Mouse (Mus musculus) liver, postnatal 0 days (tissue): Measurements from ENCODE around the gene Irf2bpl. TPM values are rescaled to one million over a fixed set of nuclear protein-coding genes. Genes with fewer than 3 reads are reported as not detected.

ENCODE experiments used
- ATAC-seq: fragments of 200-750 bp; cut with Nextera tagmentation; 2 replicates; pipeline ENCODE4 v1.8.0; 2017; ENCODE audit warnings: mild to moderate bottlenecking, moderate library complexity
- DNase-seq: peaks from one replicate; pipeline ENCODE4 v3.0.0-alpha.2; 2016
- H3K27ac ChIP-seq: fragments of 300-500 bp; sonication (generic); 2 replicates; pipeline ENCODE4 v1.5.1; 2014; ENCODE audit warnings: antibody characterized with exemption, moderate library complexity, mild to moderate bottlenecking, low read depth
- H3K27me3 ChIP-seq: fragments of 300-500 bp; sonication (generic); 2 replicates; pipeline ENCODE4 v1.6.1; 2014; ENCODE audit warnings: low read length, control low read depth, mixed read lengths; ENCODE audit not compliant: insufficient read depth
- H3K36me3 ChIP-seq: fragments of 300-500 bp; sonication (generic); replicated peaks from 2 replicates; pipeline ENCODE4 v1.6.1; 2014; ENCODE audit warnings: mild to moderate bottlenecking, control low read depth, low read length, moderate library complexity, mixed read lengths; ENCODE audit not compliant: insufficient read depth
- H3K4me1 ChIP-seq: fragments of 300-500 bp; sonication (generic); 2 replicates; pipeline ENCODE4 v1.6.1; 2014; ENCODE audit warnings: antibody characterized with exemption, mild to moderate bottlenecking, control low read depth; ENCODE audit not compliant: insufficient read depth
- H3K4me2 ChIP-seq: fragments of 300-500 bp; sonication (generic); 2 replicates; pipeline ENCODE4 v1.6.1; 2014; ENCODE audit warnings: low read depth, mild to moderate bottlenecking, low read length, moderate library complexity, mixed read lengths
- H3K4me3 ChIP-seq: fragments of 300-500 bp; sonication (generic); 2 replicates; pipeline ENCODE4 v1.5.1; 2014; ENCODE audit warnings: low read depth, low read length
- H3K9ac ChIP-seq: fragments of 300-500 bp; sonication (generic); replicated peaks from 2 replicates; pipeline ENCODE4 v1.6.1; 2014; ENCODE audit warnings: mild to moderate bottlenecking, moderate library complexity
- H3K9me3 ChIP-seq: fragments of 300-500 bp; sonication (generic); 2 replicates; pipeline ENCODE4 v1.6.1; 2016; ENCODE audit warnings: mild to moderate bottlenecking, control low read depth, low read length, mixed read lengths
- CTCF ChIP-seq: sonication (generic); IDR thresholded peaks from 2 replicates; pipeline ENCODE4 v1.5.1; 2016; ENCODE audit warnings: antibody characterized with exemption, low read depth
- EP300 ChIP-seq: IDR thresholded peaks from 2 replicates; pipeline ENCODE4 v1.6.1; 2016; ENCODE audit warnings: antibody characterized with exemption, low read depth, mild to moderate bottlenecking
- WGBS: fragments of 180-500 bp; shearing (Covaris S2); extraction: QIAGEN DNeasy Blood & Tissue Kit; methylation state at CpG from one replicate; pipeline ENCODE4 v1.1.7; 2014; ENCODE audit not compliant: insufficient replicate concordance; 5-methylcytosine and 5-hydroxymethylcytosine counted together
- polyA plus RNA-seq: library from polyadenylated mRNA; unstranded; fragments of >200 nt; fragmentation: Nextera tagmentation; extraction: Ambion mirVana; gene quantifications from 2 replicates; pipeline ENCODE4 v1.2.1, GENCODE M21; 2015

The Irf2bpl gene
- polyA plus RNA-seq, 1 experiment from 2014 or later: 5.0 TPM

DNA sequence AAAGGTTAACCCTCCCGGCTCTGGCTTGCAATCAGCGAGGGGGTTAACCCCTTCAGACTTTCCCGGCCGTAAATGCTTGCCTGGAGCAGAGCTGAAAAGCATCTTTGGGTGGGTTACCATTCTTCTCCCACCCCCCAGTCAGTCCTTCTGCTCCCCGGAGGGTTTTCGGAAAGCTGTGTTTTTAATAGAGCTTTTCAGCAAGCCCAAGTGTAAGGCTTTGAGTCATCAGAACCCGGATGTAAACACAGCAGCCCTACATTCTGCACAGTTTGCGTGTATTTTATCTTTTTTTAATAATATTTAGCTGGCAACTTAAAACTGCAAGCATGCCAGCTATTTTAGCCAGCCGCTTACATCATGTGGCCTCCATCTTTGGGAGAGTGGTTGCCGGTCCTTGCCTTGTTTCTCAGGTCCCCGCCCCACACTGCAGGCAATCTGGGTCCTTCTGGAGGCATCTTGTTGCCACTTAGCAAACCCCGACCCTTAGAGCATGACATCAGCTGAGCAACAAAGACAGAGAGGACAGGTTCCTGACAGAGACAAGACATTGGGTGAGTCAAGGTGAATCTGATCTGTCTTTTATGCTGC, 10.3 kb upstream of the Irf2bpl start:
- H3K4me1 ChIP-seq: peaks cover 77% of the 10 kb centered on the region
- peak overlapping the region; percentile 92 for H3K4me2 ChIP-seq
- peak overlapping the region; percentile 99 for H3K27ac ChIP-seq
- no peaks in the 10 kb centered on the region for H3K9me3 ChIP-seq
- no peaks in the 10 kb centered on the region for H3K27me3 ChIP-seq
- ATAC-seq (peak; percentile 2), DNase-seq (peak; percentile 50)
- peak overlapping the region; percentile 74 for H3K9ac ChIP-seq
- H3K4me3 ChIP-seq: peak overlapping the region; percentile 49
- H3K36me3 ChIP-seq: no peaks in the 10 kb centered on the region
- WGBS: 3% methylated on average over 12 of the region's 12 CpGs
- TF ChIP-seq CTCF (no peak), EP300 (0 out of 2 replicates have a peak, but pooled peaks have one; percentile 3)

DNA sequence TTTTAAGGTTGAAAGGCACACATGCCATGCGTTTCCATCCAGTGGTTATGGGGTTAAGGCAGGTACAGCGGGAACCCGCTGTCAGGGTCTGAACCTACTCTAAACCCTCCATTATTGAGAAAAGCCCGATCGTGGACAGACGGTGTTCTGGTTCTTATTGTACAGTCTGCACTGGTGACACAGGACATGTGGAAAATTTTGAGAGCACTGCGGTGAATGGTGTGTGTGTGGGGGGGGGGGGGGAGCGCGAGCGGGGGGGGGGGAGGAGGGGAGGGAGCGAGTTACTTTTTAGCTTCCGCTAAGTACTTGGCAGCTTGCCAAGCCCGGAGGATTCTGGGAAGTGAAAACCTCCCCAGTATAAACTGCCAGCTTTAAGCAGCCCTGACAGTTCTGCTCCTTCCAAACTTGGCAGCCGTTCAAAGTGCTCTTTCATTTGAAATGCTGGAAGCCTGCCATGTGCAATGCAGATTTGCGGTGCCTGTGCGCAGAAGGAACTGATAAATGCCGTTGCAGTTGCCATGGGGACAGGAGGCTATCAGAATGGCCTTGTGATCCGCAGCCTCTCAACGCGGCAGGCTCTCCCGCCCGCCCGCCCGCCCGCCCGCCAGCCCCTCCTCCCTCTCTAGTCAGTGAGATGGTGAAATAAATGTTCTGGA, 9.7 kb upstream of the Irf2bpl start:
- WGBS: 0% methylated on average over 22 of the region's 26 CpGs
- TF ChIP-seq CTCF (no peak), EP300 (peak; percentile 91)
- ATAC-seq (peak; percentile 92), DNase-seq (peak; percentile 94)
- Histone ChIP-seq H3K36me3 (no peaks in the 10 kb centered on the region), H3K27me3 (no peaks in the 10 kb centered on the region), H3K27ac (peak overlapping the region; percentile 99), H3K4me3 (peak overlapping the region; percentile 58), H3K4me2 (peak overlapping the region; percentile 92), H3K9me3 (no peaks in the 10 kb centered on the region), H3K9ac (peak overlapping the region; percentile 74), H3K4me1 (peaks cover 79% of the 10 kb centered on the region)

DNA sequence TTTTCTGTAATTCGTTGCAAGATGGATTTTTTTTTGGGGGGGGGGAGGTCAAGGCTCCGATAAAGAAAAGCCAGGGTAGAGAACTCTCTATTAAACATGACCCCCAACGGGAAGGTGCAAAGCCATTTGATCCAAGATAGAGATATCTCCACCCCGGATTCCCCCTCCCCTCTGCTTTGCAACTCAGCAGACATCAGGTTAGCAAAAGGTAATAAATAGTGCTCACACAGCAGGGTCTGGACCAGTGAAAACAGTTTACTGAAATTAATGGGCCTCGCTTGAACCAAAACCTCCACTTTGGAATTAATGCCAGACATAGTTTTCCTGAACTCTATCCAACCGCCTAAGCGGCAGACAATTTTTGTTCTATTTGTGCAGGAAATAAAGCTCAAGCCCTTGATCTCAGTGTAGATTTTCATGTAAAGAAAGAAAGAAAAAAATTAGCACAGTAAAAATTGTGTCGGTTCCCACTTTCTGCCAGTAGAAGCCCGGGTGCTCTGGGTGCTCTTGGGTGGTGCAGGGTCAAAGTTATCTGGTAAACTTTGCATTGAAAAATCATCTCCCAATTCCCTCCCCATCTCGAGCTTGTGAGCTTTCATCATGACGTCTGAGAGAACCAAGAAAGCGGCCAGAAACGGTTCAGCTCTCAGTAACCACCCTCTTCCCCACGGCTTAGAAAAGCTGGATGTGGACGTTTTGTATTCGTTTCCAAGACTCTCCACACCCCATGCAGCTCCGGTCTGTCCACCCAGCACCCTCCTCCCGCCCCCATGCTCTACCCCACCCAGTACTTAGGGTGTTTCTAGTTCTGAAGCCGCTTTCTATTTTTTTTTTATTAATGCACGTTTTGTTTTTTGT, 9.0 kb upstream of the Irf2bpl start:
- peak; percentile 51 for DNase-seq
- Histone ChIP-seq H3K4me2 (peak overlapping the region; percentile 86), H3K4me1 (peaks cover 80% of the 10 kb centered on the region)

DNA sequence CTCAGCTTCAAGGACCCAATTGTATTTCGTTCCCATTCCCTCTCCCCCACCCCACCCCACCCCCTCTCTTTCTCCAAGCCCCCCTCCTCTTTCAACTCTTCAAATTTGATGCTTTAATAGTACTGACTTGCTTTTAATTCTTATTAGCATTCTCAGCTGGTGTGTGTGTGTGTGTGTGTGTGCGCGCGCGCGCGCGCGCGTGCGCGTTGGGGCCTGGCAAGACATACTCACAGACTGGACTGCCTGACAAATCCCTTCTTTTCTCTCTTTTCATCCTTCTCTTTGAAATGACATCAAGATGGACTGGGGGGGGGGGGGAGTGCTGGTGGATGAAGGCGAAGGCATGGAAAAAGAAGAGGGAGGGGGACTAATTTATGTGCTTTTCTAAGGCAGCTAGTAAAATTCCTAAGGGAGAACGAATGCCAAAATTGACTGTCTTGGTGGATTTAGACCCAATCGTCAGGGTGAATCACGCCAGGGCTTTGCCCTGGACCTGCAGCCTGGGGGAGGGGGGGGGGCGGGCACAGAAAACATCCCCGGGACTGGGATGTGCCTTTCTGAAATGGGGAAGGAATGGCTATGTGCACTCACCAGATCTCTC, 8.2 kb upstream of the Irf2bpl start:
- ATAC-seq (no peak), DNase-seq (peak; percentile 62)
- Histone ChIP-seq H3K4me3 (peak overlapping the region; percentile 58), H3K27ac (peak overlapping the region; percentile 99), H3K36me3 (no peaks in the 10 kb centered on the region), H3K9me3 (no peaks in the 10 kb centered on the region), H3K4me2 (peak overlapping the region; percentile 86), H3K27me3 (no peaks in the 10 kb centered on the region; the same call in 1 of the 2 replicates), H3K4me1 (peaks cover 77% of the 10 kb centered on the region), H3K9ac (no peak overlapping the region)
- 5% methylated on average over 16 of the region's 18 CpGs for WGBS
- no peak for TF ChIP-seq CTCF
- no peak for TF ChIP-seq EP300

More for the DNA sequence above, 9.0 kb upstream of the Irf2bpl start:
- TF ChIP-seq EP300 (0 out of 2 replicates have a peak, but pooled peaks have one; percentile 8), CTCF (no peak)
- H3K4me3 ChIP-seq: peak overlapping the region; percentile 58
- H3K9ac ChIP-seq: peak overlapping the region; percentile 74
- ATAC-seq: peak; percentile 1; the same call in 1 of the 2 replicates
- H3K27me3 ChIP-seq: no peaks in the 10 kb centered on the region
- no peaks in the 10 kb centered on the region for H3K9me3 ChIP-seq
- no peaks in the 10 kb centered on the region for H3K36me3 ChIP-seq
- H3K27ac ChIP-seq: peak overlapping the region; percentile 99
- 8% methylated on average over 20 of the region's 20 CpGs for WGBS

DNA sequence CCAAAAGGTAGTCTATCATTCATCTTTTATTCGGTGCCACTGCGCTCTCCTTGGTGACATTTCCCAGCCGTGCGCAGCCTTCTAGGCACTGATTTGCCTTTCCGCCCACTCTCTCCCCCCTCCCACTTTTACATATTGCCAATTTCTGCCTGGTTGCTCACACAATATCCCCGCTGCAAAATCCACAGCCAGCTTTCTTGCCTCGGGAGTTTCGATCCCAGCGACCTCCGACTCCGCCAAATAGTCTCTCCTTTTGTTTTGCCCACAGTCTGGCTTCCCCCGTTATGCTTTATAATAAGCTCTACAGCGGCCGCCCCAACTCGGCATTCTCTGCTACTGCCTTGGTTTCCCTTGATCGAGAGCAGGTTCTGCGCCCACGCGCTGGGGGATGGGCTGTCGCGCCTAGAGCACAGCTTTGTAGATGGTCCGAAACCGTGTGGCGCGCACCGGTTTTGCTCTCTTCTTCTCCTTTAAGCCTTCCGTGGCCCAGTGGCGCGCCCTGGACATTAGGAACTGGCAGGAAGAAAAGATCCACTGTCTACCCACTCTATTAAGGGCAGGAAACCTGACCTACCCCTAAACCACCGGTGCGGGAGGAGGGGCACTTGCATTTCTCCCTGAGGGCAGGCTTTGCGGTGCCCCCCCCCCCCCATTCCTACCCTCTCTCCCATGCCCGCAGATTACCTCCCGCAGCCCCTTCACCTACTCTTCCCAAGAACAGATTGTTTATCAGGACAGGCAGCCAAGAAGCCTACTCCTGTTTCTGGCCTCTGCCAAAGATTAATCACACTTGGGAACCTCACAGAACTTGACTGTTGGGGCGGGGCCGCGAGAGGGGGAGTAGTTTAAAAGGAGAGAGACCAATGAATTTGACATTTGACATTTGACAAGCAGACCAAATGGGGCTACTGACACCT, 7.4 kb upstream of the Irf2bpl start:
- Histone ChIP-seq H3K9ac (peak overlapping the region; percentile 69), H3K9me3 (no peaks in the 10 kb centered on the region), H3K4me3 (peak overlapping the region; percentile 58), H3K4me1 (peaks cover 76% of the 10 kb centered on the region), H3K36me3 (no peaks in the 10 kb centered on the region), H3K27me3 (no peaks in the 10 kb centered on the region; the same call in 1 of the 2 replicates), H3K27ac (peak overlapping the region; percentile 99), H3K4me2 (peak overlapping the region; percentile 86)
- ATAC-seq (peak; percentile 3; the same call in 1 of the 2 replicates), DNase-seq (peak; percentile 82)
- 3% methylated on average over 37 of the region's 37 CpGs for WGBS
- TF ChIP-seq CTCF (no peak), EP300 (peak; percentile 68; the same call in 1 of the 2 replicates)
